Mouse (Mus musculus) myocyte (in vitro differentiated cells): ENCODE results near the gene Trpm3. TPM values are rescaled to one million over a fixed set of nuclear protein-coding genes. Genes with fewer than 3 reads are reported as not detected.
A peak's percentile ranks its signal among the peaks of the same experiment; 100 is the strongest.

Experiments used
- H3K27me3 ChIP-seq: one replicate; pipeline ENCODE4 v1.6.1; 2011; ENCODE audit not compliant: control insufficient read depth, insufficient read depth, insufficient read length
- H3K36me3 ChIP-seq: one replicate; pipeline ENCODE4 v1.6.1; 2011; ENCODE audit not compliant: control insufficient read depth, insufficient read depth
- H3K4me2 ChIP-seq: one replicate; pipeline ENCODE4 v1.6.1; 2011; ENCODE audit warnings: low read depth, control low read depth
- H3K4me3 ChIP-seq: one replicate; pipeline ENCODE4 v1.5.1; 2011; ENCODE audit warnings: mild to moderate bottlenecking, control low read depth, moderate library complexity
- H3K79me2 ChIP-seq: one replicate; pipeline ENCODE4 v1.6.1; 2011; ENCODE audit not compliant: control insufficient read depth, insufficient read depth
- H3ac ChIP-seq: one replicate; pipeline ENCODE4 v1.6.1; 2011; ENCODE audit not compliant: control insufficient read depth, insufficient read length
- CEBPB ChIP-seq: IDR thresholded peaks from 2 replicates; pipeline ENCODE4 v1.6.1; 2011; ENCODE audit warnings: mild to moderate bottlenecking, moderate library complexity; ENCODE audit not compliant: poor library complexity, insufficient read depth, severe bottlenecking
- E2F4 ChIP-seq: IDR thresholded peaks from one replicate; pipeline ENCODE4 v1.6.1; 2011; ENCODE audit warnings: mild to moderate bottlenecking, control low read depth, moderate library complexity; ENCODE audit not compliant: insufficient read depth
- MAX ChIP-seq: IDR thresholded peaks from one replicate; pipeline ENCODE4 v1.6.1; 2011; ENCODE audit warnings: low read depth, mild to moderate bottlenecking, control low read depth
- MYOD1 ChIP-seq, 3 experiments: IDR thresholded peaks; one replicate each; pipeline ENCODE4 v1.6.1; 2011; ENCODE audit warnings: control low read depth in 2 of 3, low read depth in 2 of 3, mild to moderate bottlenecking in 2 of 3, moderate library complexity in 1 of 3; ENCODE audit not compliant: insufficient read length in 2 of 3, control insufficient read depth in 1 of 3
- MYOG ChIP-seq, 3 experiments: IDR thresholded peaks; one replicate each; pipeline ENCODE4 v1.6.1; 2011; ENCODE audit warnings: control low read depth in 2 of 3, low read depth in 2 of 3, mild to moderate bottlenecking in 2 of 3; ENCODE audit not compliant: insufficient read length in 2 of 3, control insufficient read depth in 1 of 3, insufficient read depth in 1 of 3
- POLR2A ChIP-seq: IDR thresholded peaks from one replicate; pipeline ENCODE4 v1.6.1; 2011; ENCODE audit warnings: low read depth, mild to moderate bottlenecking, control low read depth, moderate library complexity; ENCODE audit not compliant: insufficient read length
- POLR2AphosphoS2 ChIP-seq: IDR thresholded peaks from one replicate; pipeline ENCODE4 v1.6.1; 2011; ENCODE audit warnings: low read depth, control low read depth; ENCODE audit not compliant: insufficient read length
- REST ChIP-seq: IDR thresholded peaks from one replicate; pipeline ENCODE4 v1.6.1; 2011; ENCODE audit warnings: mild to moderate bottlenecking, control low read depth, moderate library complexity; ENCODE audit not compliant: insufficient read depth, insufficient read length
- SRF ChIP-seq: IDR thresholded peaks from one replicate; pipeline ENCODE4 v1.6.1; 2011; ENCODE audit warnings: low read depth; ENCODE audit not compliant: control insufficient read depth, insufficient read length
- TCF12 ChIP-seq: IDR thresholded peaks from one replicate; pipeline ENCODE4 v1.6.1; 2011; ENCODE audit warnings: mild to moderate bottlenecking, control low read depth; ENCODE audit not compliant: poor library complexity, insufficient read depth, severe bottlenecking
- TCF3 ChIP-seq: IDR thresholded peaks from one replicate; pipeline ENCODE4 v1.6.1; 2011; ENCODE audit warnings: low read depth, control low read depth; ENCODE audit not compliant: insufficient read length
- USF1 ChIP-seq: IDR thresholded peaks from one replicate; pipeline ENCODE4 v1.6.1; 2011; ENCODE audit warnings: low read depth, mild to moderate bottlenecking, control low read depth, moderate library complexity
- polyA plus RNA-seq: library from polyadenylated mRNA; unstranded; fragments of >200 nt; fragmentation: generic; extraction: Trizol; gene quantifications from one replicate; pipeline ENCODE4 v1.2.1, GENCODE M21; 2012; ENCODE audit warnings: missing spikeins

Trpm3 gene
- polyA plus RNA-seq, 1 experiment, result 0.05 TPM

DNA sequence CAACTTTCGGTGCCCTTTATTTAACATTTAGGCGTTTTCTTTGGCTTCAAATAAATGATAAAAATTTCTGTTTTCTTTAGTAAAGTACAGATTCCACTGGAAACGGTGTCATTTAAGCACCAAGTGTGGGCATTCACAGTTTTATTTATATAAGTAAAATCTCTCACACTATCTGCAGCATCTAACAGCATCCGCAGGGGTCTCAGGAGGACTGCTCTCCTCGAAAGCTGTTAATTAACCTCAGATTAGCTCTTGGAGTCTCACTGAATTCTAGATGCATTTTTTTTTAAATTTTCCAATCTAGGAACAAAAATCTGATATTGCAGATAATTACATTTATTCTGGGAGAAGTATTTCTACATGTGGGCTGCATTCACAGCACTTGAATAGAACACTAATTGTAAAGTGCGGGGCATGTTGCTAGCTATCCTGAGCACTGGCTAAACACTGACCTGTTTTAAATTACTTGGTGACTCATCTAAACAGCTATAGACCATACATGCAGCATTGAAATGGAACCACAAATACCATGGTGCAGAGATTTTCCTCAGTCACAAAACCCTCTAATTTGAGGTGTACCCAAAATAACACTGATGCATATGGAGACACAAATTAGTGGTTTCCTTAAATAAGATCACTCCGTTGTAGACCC lies 641.5 kb downstream of the Trpm3 start:
- Histone ChIP-seq H3K36me3 (no peaks in the 10 kb centered on the region), H3K79me2 (no peaks in the 10 kb centered on the region), H3K4me2 (no peak overlapping the region), H3ac (no peak overlapping the region), H3K4me3 (no peak overlapping the region), H3K27me3 (no peaks in the 10 kb centered on the region)
- no peak for TF ChIP-seq TCF3
- TF ChIP-seq POLR2AphosphoS2, result no peak
- TF ChIP-seq REST, result no peak
- TF ChIP-seq E2F4, result no peak
- no peak for TF ChIP-seq CEBPB
- TF ChIP-seq USF1, result no peak
- TF ChIP-seq MAX, result no peak
- TF ChIP-seq MYOD1 (IDR thresholded peaks at IDR 0.05; ENCODE audit: control insufficient read depth in 1 of 3, insufficient read length in 2 of 3, low read depth in 2 of 3), result no peak
- no peak for TF ChIP-seq POLR2A
- TF ChIP-seq TCF12, result no peak
- TF ChIP-seq SRF, result no peak
- no peak for TF ChIP-seq MYOG (IDR thresholded peaks at IDR 0.05; ENCODE audit: control insufficient read depth in 1 of 3, insufficient read depth in 1 of 3, insufficient read length in 2 of 3, low read depth in 2 of 3)

DNA sequence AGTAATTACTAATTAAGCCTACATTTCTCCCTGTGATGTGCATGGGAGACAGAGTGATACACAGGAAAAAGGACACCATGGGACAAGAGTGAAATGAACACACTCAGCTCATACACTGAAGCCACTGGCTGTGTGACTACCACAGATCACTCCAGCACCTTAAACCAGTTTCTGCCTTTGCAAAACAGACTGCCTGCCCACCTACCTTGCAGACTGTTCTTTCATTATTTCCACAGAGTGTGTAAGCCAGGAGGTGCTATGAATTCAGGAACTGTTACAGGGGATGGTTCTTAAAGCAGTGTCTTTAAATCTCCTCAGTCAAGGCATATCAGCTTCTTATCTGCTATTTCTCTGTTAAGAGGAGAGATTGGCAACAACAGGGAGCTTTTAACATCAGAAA lies 642.7 kb downstream of the Trpm3 start:
- Histone ChIP-seq H3K79me2 (no peaks in the 10 kb centered on the region), H3K4me3 (no peak overlapping the region), H3K4me2 (no peak overlapping the region), H3K27me3 (no peaks in the 10 kb centered on the region), H3K36me3 (no peaks in the 10 kb centered on the region), H3ac (no peak overlapping the region)
- no peak for TF ChIP-seq MAX
- no peak for TF ChIP-seq E2F4
- TF ChIP-seq TCF12, result no peak
- TF ChIP-seq TCF3, result no peak
- TF ChIP-seq MYOD1 (IDR thresholded peaks at IDR 0.05; ENCODE audit: control insufficient read depth in 1 of 3, insufficient read length in 2 of 3, low read depth in 2 of 3), result no peak
- no peak for TF ChIP-seq CEBPB
- no peak for TF ChIP-seq REST
- TF ChIP-seq SRF, result no peak
- TF ChIP-seq POLR2A, result no peak
- no peak for TF ChIP-seq POLR2AphosphoS2
- TF ChIP-seq USF1, result no peak
- no peak for TF ChIP-seq MYOG (IDR thresholded peaks at IDR 0.05; ENCODE audit: control insufficient read depth in 1 of 3, insufficient read depth in 1 of 3, insufficient read length in 2 of 3, low read depth in 2 of 3)

GRCm38 (mm10) chr19:22783745-22784144 lies 644.9 kb downstream of the Trpm3 start:
- H3K4me3 ChIP-seq, result no peak overlapping the region
- H3K79me2 ChIP-seq, result no peaks in the 10 kb centered on the region
- TF ChIP-seq E2F4, result no peak
- no peak for TF ChIP-seq MAX
- no peak for TF ChIP-seq MYOD1 (IDR thresholded peaks at IDR 0.05; ENCODE audit: control insufficient read depth in 1 of 3, insufficient read length in 2 of 3, low read depth in 2 of 3)
- no peak for TF ChIP-seq TCF12
- TF ChIP-seq SRF, result no peak
- TF ChIP-seq REST, result no peak
- TF ChIP-seq POLR2A, result no peak
- no peak for TF ChIP-seq POLR2AphosphoS2
- TF ChIP-seq CEBPB, result no peak
- no peak for TF ChIP-seq MYOG (IDR thresholded peaks at IDR 0.05; ENCODE audit: control insufficient read depth in 1 of 3, insufficient read depth in 1 of 3, insufficient read length in 2 of 3, low read depth in 2 of 3)
- H3K36me3 ChIP-seq, result no peaks in the 10 kb centered on the region
- H3ac ChIP-seq, result no peak overlapping the region
- H3K4me2 ChIP-seq, result no peak overlapping the region
- no peaks in the 10 kb centered on the region for H3K27me3 ChIP-seq

GRCm38 (mm10) chr19:22789753-22790152 lies 650.9 kb downstream of the Trpm3 start:
- no peak overlapping the region for H3K4me2 ChIP-seq
- no peaks in the 10 kb centered on the region for H3K27me3 ChIP-seq
- no peaks in the 10 kb centered on the region for H3K79me2 ChIP-seq
- no peaks in the 10 kb centered on the region for H3K36me3 ChIP-seq
- H3K4me3 ChIP-seq, result no peak overlapping the region
- H3ac ChIP-seq, result no peak overlapping the region
- no peak for TF ChIP-seq TCF3

DNA sequence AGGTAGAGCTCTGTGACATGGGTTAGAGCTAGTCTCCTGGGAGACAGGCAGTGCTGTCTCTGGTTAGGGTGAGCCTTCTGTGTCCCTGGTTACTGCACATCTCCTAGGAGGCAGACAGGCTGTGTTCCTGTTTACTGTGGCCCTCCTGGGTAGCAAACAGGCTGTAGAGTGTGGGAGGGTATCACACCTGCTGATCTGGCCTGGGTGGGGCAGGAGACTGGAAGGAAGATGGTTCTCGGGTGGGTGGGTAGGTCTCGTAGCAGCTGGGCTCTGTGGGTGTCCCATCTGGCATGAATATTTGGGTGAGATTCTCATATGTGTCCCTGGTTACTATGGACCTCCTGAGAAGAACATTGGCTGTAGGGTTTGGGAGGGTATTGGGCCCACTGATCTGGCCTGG lies 658.1 kb downstream of the Trpm3 start:
- no peak for TF ChIP-seq POLR2A
- no peak for TF ChIP-seq POLR2AphosphoS2
- TF ChIP-seq SRF, result no peak
- no peak for TF ChIP-seq MYOG (IDR thresholded peaks at IDR 0.05; ENCODE audit: control insufficient read depth in 1 of 3, insufficient read depth in 1 of 3, insufficient read length in 2 of 3, low read depth in 2 of 3)
- no peak for TF ChIP-seq USF1
- no peak for TF ChIP-seq TCF12
- TF ChIP-seq MYOD1 (IDR thresholded peaks at IDR 0.05; ENCODE audit: control insufficient read depth in 1 of 3, insufficient read length in 2 of 3, low read depth in 2 of 3), result peak in 1 of 3 experiments; percentile 40
- no peak overlapping the region for H3K4me3 ChIP-seq
- H3K4me2 ChIP-seq, result no peak overlapping the region
- H3K27me3 ChIP-seq, result no peaks in the 10 kb centered on the region
- H3K36me3 ChIP-seq, result no peaks in the 10 kb centered on the region
- H3K79me2 ChIP-seq, result no peaks in the 10 kb centered on the region
- no peak overlapping the region for H3ac ChIP-seq
